Mouse (Mus musculus): ENCODE data around the gene Lrrfip1. TPM values are rescaled to one million over a fixed set of nuclear protein-coding genes. Genes with fewer than 3 reads are reported as not detected.

The Lrrfip1 gene
- polyA plus RNA-seq, 1 experiment = 97.2 TPM

GRCm38 (mm10) chr1:91166798-91167197 lies 168.3 kb downstream of the Lrrfip1 start:
- H3K36me3 ChIP-seq (ENCODE audit: control insufficient read depth, insufficient read depth, low read length, poor library complexity, severe bottlenecking) = no peaks in the 10 kb centered on the region
- H3K4me1 ChIP-seq (ENCODE audit: control insufficient read depth, insufficient read depth, low read length) = no peaks in the 10 kb centered on the region
- H3K27me3 ChIP-seq (ENCODE audit: control insufficient read depth, insufficient read depth, low read length, poor library complexity, severe bottlenecking) = no peaks in the 10 kb centered on the region
- H3K9ac ChIP-seq (ENCODE audit: low read depth, poor library complexity, severe bottlenecking) = no peak overlapping the region
- TF ChIP-seq POLR2A (IDR thresholded peaks at IDR 0.05; ENCODE audit: insufficient read depth, low read length) (no peak), EP300 (IDR thresholded peaks at IDR 0.05; ENCODE audit: insufficient read depth, low read depth, low read length) (no peak), CTCF (IDR thresholded peaks at IDR 0.05; ENCODE audit: low read depth, low read length) (no peak)
- no peak overlapping the region for H3K4me3 ChIP-seq (ENCODE audit: low read depth, low read length)
- no peaks in the 10 kb centered on the region for H3K9me3 ChIP-seq (replicated peaks; ENCODE audit: control insufficient read depth, insufficient read depth, low read length, poor library complexity, severe bottlenecking)
- no peak overlapping the region for H3K27ac ChIP-seq (ENCODE audit: insufficient read depth, low read length)

DNA sequence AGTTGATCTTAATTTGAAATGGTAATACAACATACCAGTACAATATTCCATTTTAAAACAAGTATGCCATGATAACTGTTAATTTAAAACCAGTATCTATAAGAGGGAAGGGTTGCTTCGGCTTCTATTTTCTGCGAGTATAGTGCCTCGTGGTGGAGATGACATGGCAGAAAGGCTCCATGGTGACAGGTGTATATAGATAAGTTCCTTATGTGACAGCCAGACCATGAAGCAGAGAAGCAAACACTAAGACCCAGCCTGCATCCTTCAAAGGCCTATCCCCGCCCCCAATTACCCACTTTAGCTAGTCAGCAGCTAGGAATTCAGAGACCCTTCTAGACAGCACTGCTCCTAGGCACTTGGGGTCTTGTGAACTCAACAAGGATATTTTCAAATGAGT lies 170.6 kb downstream of the Lrrfip1 start:
- no peak overlapping the region for H3K9ac ChIP-seq (ENCODE audit: low read depth, poor library complexity, severe bottlenecking)
- H3K36me3 ChIP-seq (ENCODE audit: control insufficient read depth, insufficient read depth, low read length, poor library complexity, severe bottlenecking) = no peaks in the 10 kb centered on the region
- H3K4me1 ChIP-seq (ENCODE audit: control insufficient read depth, insufficient read depth, low read length) = no peaks in the 10 kb centered on the region
- H3K4me3 ChIP-seq (ENCODE audit: low read depth, low read length) = no peak overlapping the region
- H3K27me3 ChIP-seq (ENCODE audit: control insufficient read depth, insufficient read depth, low read length, poor library complexity, severe bottlenecking) = no peaks in the 10 kb centered on the region
- no peak overlapping the region for H3K27ac ChIP-seq (ENCODE audit: insufficient read depth, low read length)
- no peak for TF ChIP-seq POLR2A (IDR thresholded peaks at IDR 0.05; ENCODE audit: insufficient read depth, low read length)
- TF ChIP-seq EP300 (IDR thresholded peaks at IDR 0.05; ENCODE audit: insufficient read depth, low read depth, low read length) = no peak
- no peak for TF ChIP-seq CTCF (IDR thresholded peaks at IDR 0.05; ENCODE audit: low read depth, low read length)
- no peaks in the 10 kb centered on the region for H3K9me3 ChIP-seq (replicated peaks; ENCODE audit: control insufficient read depth, insufficient read depth, low read length, poor library complexity, severe bottlenecking)

DNA sequence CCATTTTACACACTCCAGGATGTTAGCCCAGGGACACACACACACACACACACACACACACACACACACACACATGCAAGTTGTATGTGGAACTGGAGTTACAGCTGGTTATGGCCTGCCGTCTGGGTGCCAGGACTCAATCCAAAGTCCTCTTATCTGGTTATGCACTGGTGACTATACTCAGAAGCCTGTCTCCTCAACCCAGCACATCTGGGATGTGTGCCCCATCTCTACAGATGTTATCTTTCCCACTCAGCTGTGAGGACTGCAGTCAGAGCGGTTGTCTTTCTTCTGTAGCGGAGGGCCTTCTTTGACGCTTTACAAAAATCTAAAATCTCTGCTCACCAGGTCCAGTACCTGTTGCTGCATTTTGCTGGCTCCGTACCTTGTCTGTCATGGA lies 176.3 kb downstream of the Lrrfip1 start:
- Histone ChIP-seq H3K4me1 (ENCODE audit: control insufficient read depth, insufficient read depth, low read length) (no peaks in the 10 kb centered on the region), H3K9me3 (replicated peaks; ENCODE audit: control insufficient read depth, insufficient read depth, low read length, poor library complexity, severe bottlenecking) (no peaks in the 10 kb centered on the region), H3K9ac (ENCODE audit: low read depth, poor library complexity, severe bottlenecking) (no peak overlapping the region), H3K4me3 (ENCODE audit: low read depth, low read length) (no peak overlapping the region), H3K27ac (ENCODE audit: insufficient read depth, low read length) (no peak overlapping the region), H3K27me3 (ENCODE audit: control insufficient read depth, insufficient read depth, low read length, poor library complexity, severe bottlenecking) (no peaks in the 10 kb centered on the region), H3K36me3 (ENCODE audit: control insufficient read depth, insufficient read depth, low read length, poor library complexity, severe bottlenecking) (no peaks in the 10 kb centered on the region)
- TF ChIP-seq EP300 (IDR thresholded peaks at IDR 0.05; ENCODE audit: insufficient read depth, low read depth, low read length) (no peak), POLR2A (IDR thresholded peaks at IDR 0.05; ENCODE audit: insufficient read depth, low read length) (no peak), CTCF (IDR thresholded peaks at IDR 0.05; ENCODE audit: low read depth, low read length) (no peak)

GRCm38 (mm10) chr1:91176026-91176425 lies 177.5 kb downstream of the Lrrfip1 start:
- Histone ChIP-seq H3K36me3 (ENCODE audit: control insufficient read depth, insufficient read depth, low read length, poor library complexity, severe bottlenecking) (no peaks in the 10 kb centered on the region), H3K4me3 (ENCODE audit: low read depth, low read length) (no peak overlapping the region), H3K27ac (ENCODE audit: insufficient read depth, low read length) (no peak overlapping the region), H3K27me3 (ENCODE audit: control insufficient read depth, insufficient read depth, low read length, poor library complexity, severe bottlenecking) (no peaks in the 10 kb centered on the region), H3K4me1 (ENCODE audit: control insufficient read depth, insufficient read depth, low read length) (no peaks in the 10 kb centered on the region), H3K9me3 (replicated peaks; ENCODE audit: control insufficient read depth, insufficient read depth, low read length, poor library complexity, severe bottlenecking) (no peaks in the 10 kb centered on the region), H3K9ac (ENCODE audit: low read depth, poor library complexity, severe bottlenecking) (no peak overlapping the region)
- TF ChIP-seq EP300 (IDR thresholded peaks at IDR 0.05; ENCODE audit: insufficient read depth, low read depth, low read length) (no peak), CTCF (IDR thresholded peaks at IDR 0.05; ENCODE audit: low read depth, low read length) (no peak), POLR2A (IDR thresholded peaks at IDR 0.05; ENCODE audit: insufficient read depth, low read length) (no peak)

DNA sequence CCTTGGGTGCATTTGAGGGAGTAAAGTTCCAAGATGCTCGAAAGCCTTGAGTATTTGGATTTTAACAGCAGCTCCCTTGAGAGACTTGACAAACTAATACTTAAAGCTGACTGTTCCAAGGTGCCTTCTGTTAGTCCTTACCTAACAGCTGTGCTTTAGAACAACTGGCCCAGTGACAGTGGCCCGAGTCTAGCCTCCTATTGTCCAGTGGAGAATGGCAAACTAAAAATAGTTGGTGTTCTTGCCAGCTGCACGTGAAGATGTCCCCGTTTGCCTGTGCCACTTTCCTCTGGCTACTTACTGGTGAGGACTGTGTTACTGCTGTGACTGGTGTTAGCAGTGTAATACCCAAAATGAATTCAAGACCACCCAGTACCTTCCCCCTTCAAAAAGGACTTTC lies 178.3 kb downstream of the Lrrfip1 start:
- Histone ChIP-seq H3K27ac (ENCODE audit: insufficient read depth, low read length) (no peak overlapping the region), H3K36me3 (ENCODE audit: control insufficient read depth, insufficient read depth, low read length, poor library complexity, severe bottlenecking) (no peaks in the 10 kb centered on the region), H3K9ac (ENCODE audit: low read depth, poor library complexity, severe bottlenecking) (no peak overlapping the region), H3K4me1 (ENCODE audit: control insufficient read depth, insufficient read depth, low read length) (no peaks in the 10 kb centered on the region), H3K27me3 (ENCODE audit: control insufficient read depth, insufficient read depth, low read length, poor library complexity, severe bottlenecking) (no peaks in the 10 kb centered on the region), H3K9me3 (replicated peaks; ENCODE audit: control insufficient read depth, insufficient read depth, low read length, poor library complexity, severe bottlenecking) (no peaks in the 10 kb centered on the region), H3K4me3 (ENCODE audit: low read depth, low read length) (no peak overlapping the region)
- TF ChIP-seq CTCF (IDR thresholded peaks at IDR 0.05; ENCODE audit: low read depth, low read length) (no peak), POLR2A (IDR thresholded peaks at IDR 0.05; ENCODE audit: insufficient read depth, low read length) (no peak), EP300 (IDR thresholded peaks at IDR 0.05; ENCODE audit: insufficient read depth, low read depth, low read length) (no peak)

Other genes starting within 250 kb of the Lrrfip1 start
- 2.7 and 3.6 TPM in 2 replicates for gene Col6a3, start 154.8 kb upstream of the Lrrfip1 start, polyA plus RNA-seq (2011; ENCODE audit: insufficient read depth, insufficient read length, low read depth, missing spikeins)
- 0.24 and 0.28 TPM in 2 replicates for gene Mlph, start 83.7 kb upstream of the Lrrfip1 start, polyA plus RNA-seq (2011; ENCODE audit: insufficient read depth, insufficient read length, low read depth, missing spikeins)
- gene Prlh, start 45.6 kb upstream of the Lrrfip1 start, polyA plus RNA-seq (2011; ENCODE audit: insufficient read depth, insufficient read length, low read depth, missing spikeins) = not detected in 2 replicates
- 0.94 and 1.0 TPM in 2 replicates for gene Rab17, start 29.1 kb upstream of the Lrrfip1 start, polyA plus RNA-seq (2011; ENCODE audit: insufficient read depth, insufficient read length, low read depth, missing spikeins)
- 8.3 and 11.9 TPM in 2 replicates for gene Rbm44, start 146.4 kb downstream of the Lrrfip1 start, polyA plus RNA-seq (2011; ENCODE audit: insufficient read depth, insufficient read length, low read depth, missing spikeins)
- 0.69 TPM in 1 of 2 replicates, not detected in the other for gene Ramp1, start 181.1 kb downstream of the Lrrfip1 start, polyA plus RNA-seq (2011; ENCODE audit: insufficient read depth, insufficient read length, low read depth, missing spikeins)

Measured in ES-Bruce4 (cell line).